Mouse (Mus musculus): Measurements from ENCODE around the gene Srcin1.

DNA sequence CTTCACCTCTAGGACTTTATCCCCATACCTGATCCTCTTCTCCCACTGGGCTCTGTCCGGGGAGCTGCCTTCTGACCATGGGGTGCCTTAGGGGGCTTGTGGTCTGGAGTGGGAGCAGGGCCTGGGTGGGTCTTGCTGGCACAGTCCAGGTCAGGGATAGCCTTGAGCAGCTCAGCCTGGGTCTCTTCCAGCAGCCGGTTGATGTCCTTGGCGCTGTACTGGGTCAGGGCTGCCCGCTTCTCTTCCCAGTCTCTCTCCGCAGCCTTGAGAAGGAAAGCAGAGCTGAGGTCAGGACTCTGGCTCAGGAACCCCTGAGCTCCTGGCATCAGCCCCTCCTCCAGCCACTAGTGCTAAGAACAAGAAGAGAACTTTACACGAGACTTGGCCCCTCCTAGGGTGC lies 50.7 kb downstream of the Srcin1 start:
- TF ChIP-seq CTCF (IDR thresholded peaks at IDR 0.05; ENCODE audit: control insufficient read depth, insufficient read depth, insufficient read length) (no peak), CEBPB (IDR thresholded peaks at IDR 0.05; ENCODE audit: low read depth) (no peak), FOSL1 (IDR thresholded peaks at IDR 0.05; ENCODE audit: insufficient read depth, low read length, poor library complexity, severe bottlenecking) (no peak), MYOG (IDR thresholded peaks at IDR 0.05; ENCODE audit: control insufficient read depth, extremely low read depth, insufficient read length) (no peak), MYOD1 (IDR thresholded peaks at IDR 0.05; ENCODE audit: control insufficient read depth, insufficient read length, low read depth) (no peak)

Measured in C2C12 (cell line).